9 mouse cellular contexts compared by ENCODE assay signal in genomic region chr4:100498192-100498591, GRCm38 (mm10). TPM values are rescaled to one million over a fixed set of nuclear protein-coding genes. Genes with fewer than 3 reads are reported as not detected.
DNase-seq lines count a peak whose midpoint lies in the region; ATAC-seq and TF ChIP-seq lines count a peak whose summit lies in the region.
"Had no signal": no experiment of that assay in that cellular context is flagged by ENCODE, and none has a peak within 500 bp of the region (broad histone marks: within the 10 kb centered on the region; RNA-seq: fewer than 3 reads in every experiment).

No protein-coding gene starts in this region.

- H3K27ac ChIP-seq in intestine, postnatal 0 days (ENCODE audit: low read depth, low read length), result no peak overlapping the region
- H3K27ac ChIP-seq in intestine, embryonic 16.5 days (ENCODE audit: low read length), result no peak overlapping the region
- no peak overlapping the region for H3K27ac ChIP-seq in embryonic fibroblast, embryonic 13.5 days (ENCODE audit: insufficient read depth, low read length)

- no peak overlapping the region for H3K4me3 ChIP-seq in intestine, postnatal 0 days (ENCODE audit: low read depth, low read length)
- no peak overlapping the region for H3K4me3 ChIP-seq in intestine, embryonic 16.5 days (ENCODE audit: low read length)
- H3K4me3 ChIP-seq in E14TG2a.4 (replicated peaks; ENCODE audit: low read length), result no peak overlapping the region
- H3K4me3 ChIP-seq in embryonic fibroblast, embryonic 13.5 days (ENCODE audit: insufficient read depth, low read length), result no peak overlapping the region

- no peak overlapping the region for H3K9ac ChIP-seq in intestine, postnatal 0 days (ENCODE audit: low read depth, low read length)
- no peak overlapping the region for H3K9ac ChIP-seq in intestine, embryonic 16.5 days (ENCODE audit: low read depth, low read length)

- no peaks in the 10 kb centered on the region for H3K4me1 ChIP-seq in intestine, postnatal 0 days (replicated peaks; ENCODE audit: control insufficient read depth, insufficient read depth, low read length)
- no peaks in the 10 kb centered on the region for H3K4me1 ChIP-seq in intestine, embryonic 16.5 days (ENCODE audit: control insufficient read depth, insufficient read depth, low read length)
- H3K4me1 ChIP-seq in E14TG2a.4 (replicated peaks; ENCODE audit: low read depth, low read length), result peaks cover 20% of the 10 kb centered on the region
- no peaks in the 10 kb centered on the region for H3K4me1 ChIP-seq in embryonic fibroblast, embryonic 13.5 days (ENCODE audit: control insufficient read depth, insufficient read depth, low read length)

- no peak for ATAC-seq in intestine, postnatal 0 days
- no peak for ATAC-seq in intestine, embryonic 16.5 days

- no peak for TF ChIP-seq POLR2A in embryonic fibroblast, embryonic 13.5 days (IDR thresholded peaks at IDR 0.05; ENCODE audit: low read depth, low read length)

- no peaks in the 10 kb centered on the region for H3K9me3 ChIP-seq in intestine, postnatal 0 days (ENCODE audit: control insufficient read depth)
- H3K9me3 ChIP-seq in intestine, embryonic 16.5 days (ENCODE audit: control insufficient read depth, low read length), result no peaks in the 10 kb centered on the region
- no peaks in the 10 kb centered on the region for H3K9me3 ChIP-seq in E14TG2a.4 (ENCODE audit: low read length)

- H3K36me3 ChIP-seq in intestine, postnatal 0 days (ENCODE audit: control insufficient read depth, insufficient read depth), result no peaks in the 10 kb centered on the region
- no peaks in the 10 kb centered on the region for H3K36me3 ChIP-seq in intestine, embryonic 16.5 days (ENCODE audit: control insufficient read depth, insufficient read depth, low read length)
- H3K36me3 ChIP-seq in E14TG2a.4 (ENCODE audit: insufficient read depth, low read length), result no peaks in the 10 kb centered on the region

- H3K27me3 ChIP-seq in intestine, postnatal 0 days (replicated peaks; ENCODE audit: control insufficient read depth, insufficient read depth, low read length), result no peaks in the 10 kb centered on the region
- H3K27me3 ChIP-seq in intestine, embryonic 16.5 days (replicated peaks; ENCODE audit: control insufficient read depth, insufficient read depth, low read length), result no peaks in the 10 kb centered on the region
- no peaks in the 10 kb centered on the region for H3K27me3 ChIP-seq in E14TG2a.4 (ENCODE audit: insufficient read depth, low read length)

- peak; percentile 56 for TF ChIP-seq CTCF in intestine, postnatal 0 days (IDR thresholded peaks at IDR 0.05; ENCODE audit: low read depth)
- TF ChIP-seq CTCF in E14TG2a.4 (conservative IDR thresholded peaks at IDR 0.05; ENCODE audit: low read length), result peak; percentile 43
- peak; percentile 27; the same call in 1 of the 2 replicates for TF ChIP-seq CTCF in embryonic fibroblast, embryonic 13.5 days (IDR thresholded peaks at IDR 0.05; ENCODE audit: borderline replicate concordance, insufficient read depth, low read length)

- no peak overlapping the region for H3K4me2 ChIP-seq in intestine, postnatal 0 days (replicated peaks; ENCODE audit: low read depth)
- H3K4me2 ChIP-seq in intestine, embryonic 16.5 days (ENCODE audit: low read depth, low read length), result no peak overlapping the region

- peak; percentile 13 for DNase-seq in adrenal gland, adult 2 months
- DNase-seq in adrenal gland, postnatal 4 days (ENCODE audit: low spot score in 2 of 2), result no peak
- no peak for DNase-seq in thymus, postnatal 14 days
- DNase-seq in B cell, adult 2 months, result no peak

- WGBS in intestine, postnatal 0 days, result 59% methylated on average over 6 of the region's 6 CpGs
- 54% methylated on average over 6 of the region's 6 CpGs for WGBS in intestine, embryonic 16.5 days

RNA-seq across cellular contexts. Expression of gene Ube2u, which starts 19.5 kb away (rescaled TPM):
- total RNA-seq in adrenal gland, adult 2 months (2021), result under 1 TPM; 0.17 to 0.37 TPM
- not detected in 2 replicates for polyA plus RNA-seq in adrenal gland, adult 2 months (2012; rRNA removed)
- total RNA-seq in adrenal gland, postnatal 4 days (2021), result under 1 TPM; 0.23 to 0.31 TPM
- 0.08 TPM in 1 of 2 replicates, not detected in the other for polyA plus RNA-seq in intestine, postnatal 0 days (2015; fragmentation: Nextera tagmentation; extraction: Ambion mirVana)
- not detected in 2 replicates for polyA plus RNA-seq in intestine, embryonic 16.5 days (2015; fragmentation: Nextera tagmentation; extraction: Ambion mirVana)
- not detected in 2 replicates for polyA plus RNA-seq in embryonic fibroblast, embryonic 13.5 days (2011; ENCODE audit: insufficient read length, low read depth, missing spikeins)
- total RNA-seq: left cerebral cortex, postnatal 25 days had no signal
